Comparison of ENCODE assay signal across 8 mouse cellular contexts in the genomic region with DNA sequence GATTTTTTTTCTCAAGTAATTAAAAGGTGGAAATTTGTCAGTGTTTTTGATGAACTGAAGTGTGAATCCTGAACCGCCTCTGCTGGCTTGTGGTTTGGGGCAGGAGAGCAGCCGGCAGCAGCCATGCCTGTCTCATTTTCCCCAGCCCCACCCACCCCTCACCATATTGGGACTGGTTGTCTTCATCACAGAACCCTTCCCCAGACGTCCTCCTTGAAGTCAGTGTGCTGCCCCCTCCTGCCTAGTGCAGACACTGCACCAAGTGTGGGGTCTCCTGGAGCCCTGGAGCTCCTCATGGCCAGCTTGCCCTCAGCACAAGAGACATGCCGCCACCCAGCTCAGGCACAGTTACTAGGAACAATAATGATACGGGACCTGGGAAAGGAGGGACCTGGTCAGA. TPM values are rescaled to one million over a fixed set of nuclear protein-coding genes. Genes with fewer than 3 reads are reported as not detected.
DNase-seq lines count a peak whose midpoint lies in the region; ATAC-seq and TF ChIP-seq lines count a peak whose summit lies in the region.

No protein-coding gene starts in this region.

- no peak for DNase-seq in heart, postnatal 0 days (ENCODE audit: low spot score)
- no peak for DNase-seq in heart, adult 9 months (ENCODE audit: low spot score in 2 of 2)
- peak; percentile 34 for DNase-seq in spleen, adult 12 weeks (ENCODE audit: low spot score)
- no peak for DNase-seq in right cerebral cortex, postnatal 4 days
- DNase-seq in testis, postnatal 10 days (ENCODE audit: low spot score), result no peak
- no peak for DNase-seq in gastrocnemius, postnatal 25 days

- H3K4me1 ChIP-seq in heart, postnatal 0 days (ENCODE audit: control insufficient read depth, insufficient read depth), result no peaks in the 10 kb centered on the region
- H3K4me1 ChIP-seq in E14TG2a.4 (replicated peaks; ENCODE audit: low read depth, low read length), result peaks cover 9% of the 10 kb centered on the region

- H3K4me2 ChIP-seq in heart, postnatal 0 days (ENCODE audit: low read depth, low read length), result no peak overlapping the region

- ATAC-seq in heart, postnatal 0 days (ENCODE audit: insufficient read depth, low read depth), result no peak
- ATAC-seq in hematopoietic stem cell, adult 5-6 weeks (replicated peaks in 1 of 2; ENCODE audit: insufficient read depth in 1 of 2, low FRiP score in 2 of 2, low TSS enrichment in 1 of 2, low read depth in 1 of 2, poor library complexity in 2 of 2, severe bottlenecking in 2 of 2), result peak; percentile 19 to 64; a peak in 1 of 4 replicates

- no peak overlapping the region for H3K9ac ChIP-seq in heart, postnatal 0 days (replicated peaks; ENCODE audit: low read depth, low read length)

- no peak for TF ChIP-seq EP300 in heart, postnatal 0 days (IDR thresholded peaks at IDR 0.05; ENCODE audit: low read depth)

- no peaks in the 10 kb centered on the region for H3K9me3 ChIP-seq in heart, postnatal 0 days (replicated peaks; ENCODE audit: control insufficient read depth, low read length)
- 0 out of 2 replicates have a peak, but pooled peaks cover under 1% of the 10 kb centered on the region for H3K9me3 ChIP-seq in E14TG2a.4 (ENCODE audit: low read length)

- H3K27me3 ChIP-seq in heart, postnatal 0 days (ENCODE audit: control insufficient read depth, insufficient read depth, low read length), result no peaks in the 10 kb centered on the region
- H3K27me3 ChIP-seq in E14TG2a.4 (ENCODE audit: insufficient read depth, low read length), result peaks cover 29% of the 10 kb centered on the region

- TF ChIP-seq CTCF in heart, postnatal 0 days (IDR thresholded peaks at IDR 0.05; ENCODE audit: low read depth), result peak; percentile 37
- peak; percentile 29 for TF ChIP-seq CTCF in E14TG2a.4 (conservative IDR thresholded peaks at IDR 0.05; ENCODE audit: low read length)

- no peak overlapping the region for H3K4me3 ChIP-seq in heart, postnatal 0 days (ENCODE audit: low read depth, low read length)
- H3K4me3 ChIP-seq in E14TG2a.4 (replicated peaks; ENCODE audit: low read length), result no peak overlapping the region

- no peaks in the 10 kb centered on the region for H3K36me3 ChIP-seq in heart, postnatal 0 days (replicated peaks; ENCODE audit: control insufficient read depth, insufficient read depth, low read length)
- H3K36me3 ChIP-seq in E14TG2a.4 (ENCODE audit: insufficient read depth, low read length), result no peaks in the 10 kb centered on the region

- H3K27ac ChIP-seq in heart, postnatal 0 days (ENCODE audit: low read depth), result no peak overlapping the region

- WGBS in heart, postnatal 0 days, result 35% methylated on average over 5 of the region's 5 CpGs

RNA-seq across cellular contexts. Expression of gene Sh3bp2, which starts 12.9 kb away (rescaled TPM):
- 5.3 and 8.2 TPM in 2 replicates for total RNA-seq in heart, postnatal 0 days (2014; rRNA removed; ENCODE audit: low replicate concordance)
- 1.5 and 1.6 TPM in 2 replicates for polyA plus RNA-seq in heart, postnatal 0 days (2015; fragmentation: Nextera tagmentation; extraction: Ambion mirVana)
- 22.6 and 23.4 TPM in 2 replicates for total RNA-seq in hematopoietic stem cell, adult 5-6 weeks (2017)
- 1 to 10 TPM; 1.1 to 1.2 TPM for total RNA-seq in gastrocnemius, postnatal 25 days (2021)

RNA-seq across cellular contexts. Expression of gene Tnip2, which starts 24.7 kb away (rescaled TPM):
- 11.9 and 15.3 TPM in 2 replicates for total RNA-seq in heart, postnatal 0 days (2014; rRNA removed; ENCODE audit: low replicate concordance)
- 9.1 and 11.9 TPM in 2 replicates for polyA plus RNA-seq in heart, postnatal 0 days (2015; fragmentation: Nextera tagmentation; extraction: Ambion mirVana)
- total RNA-seq in hematopoietic stem cell, adult 5-6 weeks (2017), result 36.1 and 39.5 TPM in 2 replicates
- 1 to 10 TPM; 2.1 to 2.3 TPM for total RNA-seq in gastrocnemius, postnatal 25 days (2021)

RNA-seq across cellular contexts. Expression of gene Add1, which starts 34.9 kb away (rescaled TPM):
- total RNA-seq in heart, postnatal 0 days (2014; rRNA removed; ENCODE audit: low replicate concordance), result 203 and 246 TPM in 2 replicates
- 100 and 104 TPM in 2 replicates for polyA plus RNA-seq in heart, postnatal 0 days (2015; fragmentation: Nextera tagmentation; extraction: Ambion mirVana)
- total RNA-seq in hematopoietic stem cell, adult 5-6 weeks (2017), result 130 and 184 TPM in 2 replicates
- 10 to 100 TPM; 61.8 to 68.6 TPM for total RNA-seq in gastrocnemius, postnatal 25 days (2021)
